Mouse (Mus musculus) erythroblast, embryonic 14.5 days (primary cell): ENCODE results near the gene Fancc. TPM values are rescaled to one million over a fixed set of nuclear protein-coding genes. Genes with fewer than 3 reads are reported as not detected.

ENCODE experiments used
- H3K27me3 ChIP-seq: 2 replicates; pipeline ENCODE4 v1.6.1; 2012; ENCODE audit warnings: inconsistent platforms; ENCODE audit not compliant: control insufficient read depth
- H3K36me3 ChIP-seq: 2 replicates; pipeline ENCODE4 v1.6.1; 2012; ENCODE audit warnings: mild to moderate bottlenecking, inconsistent platforms; ENCODE audit not compliant: control insufficient read depth
- H3K4me1 ChIP-seq: 2 replicates; pipeline ENCODE4 v1.6.1; 2012; ENCODE audit warnings: inconsistent platforms; ENCODE audit not compliant: control insufficient read depth
- H3K4me3 ChIP-seq: replicated peaks from 2 replicates; pipeline ENCODE3; 2012; ENCODE audit warnings: moderate library complexity, mild to moderate bottlenecking, inconsistent platforms
- H3K9me3 ChIP-seq: 2 replicates; pipeline ENCODE4 v1.6.1; 2012; ENCODE audit warnings: low read length, inconsistent platforms, mixed read lengths; ENCODE audit not compliant: control insufficient read depth
- GATA1 ChIP-seq: IDR thresholded peaks from 2 replicates; pipeline ENCODE4 v1.6.1; 2012; ENCODE audit warnings: low read length, inconsistent platforms, mixed read lengths
- TAL1 ChIP-seq: IDR thresholded peaks from 3 replicates; pipeline ENCODE4 v1.6.1; 2012; ENCODE audit warnings: low read length, inconsistent platforms, mixed read lengths
- polyA plus RNA-seq: library from polyadenylated mRNA; stranded (reverse); fragments of >175 nt; gene quantifications from 2 replicates; pipeline ENCODE4 v1.2.3, GENCODE M21; 2012

The Fancc gene
- polyA plus RNA-seq, 1 experiment = 0.74 TPM

- Histone ChIP-seq H3K4me3 (no peak overlapping the region), H3K36me3 (peaks cover 96% of the 10 kb centered on the region), H3K27me3 (no peaks in the 10 kb centered on the region)
Measured at GRCm38 (mm10) chr13:63522832-63523231, 25.8 kb upstream of the Fancc start.

GRCm38 (mm10) chr13:63520110-63520509 is 23.0 kb upstream of the Fancc start:
- Histone ChIP-seq H3K27me3 (no peaks in the 10 kb centered on the region), H3K36me3 (peaks cover 96% of the 10 kb centered on the region), H3K4me3 (no peak overlapping the region), H3K4me1 (no peaks in the 10 kb centered on the region), H3K9me3 (no peaks in the 10 kb centered on the region)
- TF ChIP-seq GATA1 (no peak), TAL1 (no peak)

More at GRCm38 (mm10) chr13:63522832-63523231, 25.8 kb upstream of the Fancc start:
- Histone ChIP-seq H3K9me3 (no peaks in the 10 kb centered on the region), H3K4me1 (no peaks in the 10 kb centered on the region)
- TF ChIP-seq TAL1 = no peak

GRCm38 (mm10) chr13:63516535-63516934 is 19.5 kb upstream of the Fancc start:
- Histone ChIP-seq H3K4me3 (no peak overlapping the region), H3K27me3 (no peaks in the 10 kb centered on the region), H3K4me1 (no peaks in the 10 kb centered on the region), H3K36me3 (peaks cover 100% of the 10 kb centered on the region), H3K9me3 (no peaks in the 10 kb centered on the region)
- TF ChIP-seq GATA1 = no peak

GRCm38 (mm10) chr13:63515542-63515941 is 18.5 kb upstream of the Fancc start:
- H3K4me3 ChIP-seq = no peak overlapping the region
- no peaks in the 10 kb centered on the region for H3K9me3 ChIP-seq
- no peak for TF ChIP-seq TAL1
- TF ChIP-seq GATA1 = no peak
- no peaks in the 10 kb centered on the region for H3K4me1 ChIP-seq
- no peaks in the 10 kb centered on the region for H3K27me3 ChIP-seq
- H3K36me3 ChIP-seq = peaks cover 100% of the 10 kb centered on the region

GRCm38 (mm10) chr13:63514931-63515360 is 17.9 kb upstream of the Fancc start:
- Histone ChIP-seq H3K9me3 (no peaks in the 10 kb centered on the region), H3K36me3 (peaks cover 100% of the 10 kb centered on the region), H3K27me3 (no peaks in the 10 kb centered on the region), H3K4me1 (no peaks in the 10 kb centered on the region), H3K4me3 (no peak overlapping the region)
- TF ChIP-seq TAL1 (no peak), GATA1 (no peak)

GRCm38 (mm10) chr13:63513374-63514098 is 16.5 kb upstream of the Fancc start:
- no peaks in the 10 kb centered on the region for H3K9me3 ChIP-seq
- H3K4me1 ChIP-seq = no peaks in the 10 kb centered on the region
- H3K4me3 ChIP-seq = no peak overlapping the region
- H3K27me3 ChIP-seq = no peaks in the 10 kb centered on the region
- peaks cover 97% of the 10 kb centered on the region for H3K36me3 ChIP-seq
- TF ChIP-seq GATA1 (no peak), TAL1 (no peak)

- Histone ChIP-seq H3K4me3 (no peak overlapping the region), H3K4me1 (no peaks in the 10 kb centered on the region), H3K9me3 (no peaks in the 10 kb centered on the region), H3K27me3 (no peaks in the 10 kb centered on the region), H3K36me3 (peaks cover 96% of the 10 kb centered on the region)
- TF ChIP-seq GATA1 (no peak), TAL1 (no peak)
Measured at GRCm38 (mm10) chr13:63512411-63512810, 15.3 kb upstream of the Fancc start.

- TF ChIP-seq GATA1 = no peak
- no peak for TF ChIP-seq TAL1
- Histone ChIP-seq H3K4me1 (no peaks in the 10 kb centered on the region), H3K36me3 (peaks cover 52% of the 10 kb centered on the region), H3K27me3 (no peaks in the 10 kb centered on the region), H3K4me3 (no peak overlapping the region), H3K9me3 (no peaks in the 10 kb centered on the region)
Measured at GRCm38 (mm10) chr13:63507821-63508220, 10.7 kb upstream of the Fancc start.

GRCm38 (mm10) chr13:63507001-63507556 is 10.0 kb upstream of the Fancc start:
- no peak overlapping the region for H3K4me3 ChIP-seq
- H3K4me1 ChIP-seq = no peaks in the 10 kb centered on the region
- H3K36me3 ChIP-seq = peaks cover 45% of the 10 kb centered on the region
- H3K27me3 ChIP-seq = no peaks in the 10 kb centered on the region
- H3K9me3 ChIP-seq = no peaks in the 10 kb centered on the region
- TF ChIP-seq GATA1 (no peak), TAL1 (no peak)
